Mouse (Mus musculus) liver, embryonic 14.5 days (tissue): ENCODE data around the gene Slc22a13. TPM values are rescaled to one million over a fixed set of nuclear protein-coding genes. Genes with fewer than 3 reads are reported as not detected.

Experiments
- ATAC-seq: fragments of 200-750 bp; cut with Nextera tagmentation; 2 replicates; pipeline ENCODE4 v1.8.0; 2017; ENCODE audit warnings: moderate number of reproducible peaks, mild to moderate bottlenecking, moderate library complexity; ENCODE audit not compliant: insufficient read depth
- DNase-seq, 3 experiments: peaks; one replicate each; pipeline ENCODE4 v3.0.0-alpha.2; 2012 to 2013; ENCODE audit warnings: low read depth in 3 of 3, low spot score in 3 of 3
- H3K27ac ChIP-seq: fragments of 300-500 bp; sonication (generic); 2 replicates; pipeline ENCODE4 v1.5.1; 2014; ENCODE audit warnings: moderate library complexity, mild to moderate bottlenecking, control low read depth, inconsistent platforms
- H3K27me3 ChIP-seq: fragments of 300-500 bp; sonication (generic); 2 replicates; pipeline ENCODE4 v1.6.1; 2014; ENCODE audit warnings: mild to moderate bottlenecking, low read length, moderate library complexity; ENCODE audit not compliant: control insufficient read depth, insufficient read depth
- H3K36me3 ChIP-seq: fragments of 300-500 bp; sonication (generic); replicated peaks from 2 replicates; pipeline ENCODE4 v1.6.1; 2014; ENCODE audit warnings: low read depth; ENCODE audit not compliant: control insufficient read depth, insufficient read depth
- H3K4me1 ChIP-seq, 2 experiments: fragments of 200-500 bp in 1 of 2; fragments of 300-500 bp in 1 of 2; sonication (generic) in 1 of 2; replicated peaks; 2 replicates each; pipeline ENCODE4 v1.6.1; 2012 to 2014; ENCODE audit warnings: antibody characterized with exemption in 1 of 2, inconsistent platforms in 1 of 2, low read length in 1 of 2; ENCODE audit not compliant: control insufficient read depth in 2 of 2, insufficient read depth in 2 of 2
- H3K4me2 ChIP-seq: fragments of 300-500 bp; sonication (generic); 2 replicates; pipeline ENCODE4 v1.6.1; 2014; ENCODE audit warnings: low read depth, mild to moderate bottlenecking, control low read depth, moderate library complexity
- H3K4me3 ChIP-seq, 2 experiments: fragments of 200-500 bp in 1 of 2; fragments of 300-500 bp in 1 of 2; sonication (generic) in 1 of 2; 2 replicates each; pipeline ENCODE4 v1.5.1; 2012 to 2014; ENCODE audit warnings: low read depth in 2 of 2, low read length in 2 of 2, mild to moderate bottlenecking in 2 of 2, control low read depth in 1 of 2, inconsistent platforms in 1 of 2, moderate library complexity in 1 of 2; ENCODE audit not compliant: insufficient read depth in 1 of 2
- H3K9ac ChIP-seq: fragments of 300-500 bp; sonication (generic); replicated peaks from 2 replicates; pipeline ENCODE4 v1.6.1; 2014; ENCODE audit warnings: mild to moderate bottlenecking, control low read depth, moderate library complexity
- H3K9me3 ChIP-seq: fragments of 300-500 bp; sonication (generic); 2 replicates; pipeline ENCODE4 v1.6.1; 2016; ENCODE audit warnings: low read length, mixed read lengths; ENCODE audit not compliant: control insufficient read depth
- CTCF ChIP-seq: IDR thresholded peaks from 2 replicates; pipeline ENCODE4 v1.5.1; 2016; ENCODE audit warnings: antibody characterized with exemption, low read depth, control low read depth
- EP300 ChIP-seq: IDR thresholded peaks from 2 replicates; pipeline ENCODE4 v1.6.1; 2016; ENCODE audit warnings: antibody characterized with exemption, low read depth
- WGBS: fragments of 180-500 bp; shearing (Covaris S2); extraction: QIAGEN DNeasy Blood & Tissue Kit; methylation state at CpG from one replicate; pipeline ENCODE4 v1.1.7; 2014; ENCODE audit not compliant: insufficient replicate concordance; 5-methylcytosine and 5-hydroxymethylcytosine counted together
- polyA plus RNA-seq, 2 experiments: library from polyadenylated mRNA; depleted of rRNA in 1 of 2; stranded (reverse) in 1 of 2; unstranded in 1 of 2; fragments of >200 nt; fragmentation: Nextera tagmentation in 1 of 2; extraction: Ambion mirVana in 1 of 2; gene quantifications; 2 replicates each; pipeline versions ENCODE4 v1.2.1 to v1.2.3; 2012 to 2014

The Slc22a13 gene
- polyA plus RNA-seq, 2 experiments = 0.02 TPM; not detected in 1

GRCm38 (mm10) chr9:119144696-119145095 is 64.2 kb downstream of the Slc22a13 start:
- 74% methylated on average over 8 of the region's 8 CpGs for WGBS
- no peak overlapping the region for H3K9ac ChIP-seq
- H3K36me3 ChIP-seq = no peaks in the 10 kb centered on the region
- ATAC-seq = no peak
- TF ChIP-seq CTCF (no peak), EP300 (no peak)
- H3K4me2 ChIP-seq = no peak overlapping the region
- H3K27ac ChIP-seq = no peak overlapping the region
- H3K4me1 ChIP-seq = no peaks in the 10 kb centered on the region
- no peak overlapping the region for H3K4me3 ChIP-seq
- no peaks in the 10 kb centered on the region for H3K27me3 ChIP-seq
- no peaks in the 10 kb centered on the region for H3K9me3 ChIP-seq
- DNase-seq = no peak

- Histone ChIP-seq H3K9me3 (no peaks in the 10 kb centered on the region), H3K27ac (no peak overlapping the region), H3K27me3 (no peaks in the 10 kb centered on the region), H3K4me1 (no peaks in the 10 kb centered on the region), H3K4me3 (no peak overlapping the region), H3K9ac (no peak overlapping the region), H3K4me2 (no peak overlapping the region), H3K36me3 (no peaks in the 10 kb centered on the region)
- 67% methylated on average over 9 of the region's 9 CpGs for WGBS
- TF ChIP-seq EP300 = no peak
- TF ChIP-seq CTCF = no peak
- no peak for DNase-seq
- ATAC-seq = no peak
Measured at GRCm38 (mm10) chr9:119143372-119143771, 65.5 kb downstream of the Slc22a13 start.

Other genes starting within 250 kb of the Slc22a13 start
- 9.7 and 10.4 TPM in 2 replicates for gene Vill, start 156.3 kb downstream of the Slc22a13 start, polyA plus RNA-seq (2012; rRNA removed)
- 7.4 and 8.4 TPM in 2 replicates for gene Vill, start 156.3 kb downstream of the Slc22a13 start, polyA plus RNA-seq (2014; fragmentation: Nextera tagmentation; extraction: Ambion mirVana)
- 0.97 and 1.1 TPM in 2 replicates for gene Plcd1, start 115.6 kb downstream of the Slc22a13 start, polyA plus RNA-seq (2012; rRNA removed)
- gene Plcd1, start 115.6 kb downstream of the Slc22a13 start, polyA plus RNA-seq (2014; fragmentation: Nextera tagmentation; extraction: Ambion mirVana) = 0.95 and 1.2 TPM in 2 replicates
- 0.04 and 0.06 TPM in 2 replicates for gene Dlec1, start 106.6 kb downstream of the Slc22a13 start, polyA plus RNA-seq (2012; rRNA removed)
- gene Dlec1, start 106.6 kb downstream of the Slc22a13 start, polyA plus RNA-seq (2014; fragmentation: Nextera tagmentation; extraction: Ambion mirVana) = 0.04 TPM in 1 of 2 replicates, not detected in the other
- 3.9 and 4.2 TPM in 2 replicates for gene Acaa1b, start 52.0 kb downstream of the Slc22a13 start, polyA plus RNA-seq (2012; rRNA removed)
- gene Acaa1b, start 52.0 kb downstream of the Slc22a13 start, polyA plus RNA-seq (2014; fragmentation: Nextera tagmentation; extraction: Ambion mirVana) = 6.7 and 7.0 TPM in 2 replicates
- not detected in 2 replicates for gene Gm47289, start 49.9 kb downstream of the Slc22a13 start, polyA plus RNA-seq (2012; rRNA removed)
- not detected in 2 replicates for gene Gm47289, start 49.9 kb downstream of the Slc22a13 start, polyA plus RNA-seq (2014; fragmentation: Nextera tagmentation; extraction: Ambion mirVana)
- 8.3 and 11.8 TPM in 2 replicates for gene Oxsr1, start 113.3 kb upstream of the Slc22a13 start, polyA plus RNA-seq (2012; rRNA removed)
- gene Oxsr1, start 113.3 kb upstream of the Slc22a13 start, polyA plus RNA-seq (2014; fragmentation: Nextera tagmentation; extraction: Ambion mirVana) = 4.9 and 6.3 TPM in 2 replicates
- gene Acaa1a, start 130.6 kb upstream of the Slc22a13 start, polyA plus RNA-seq (2012; rRNA removed) = 26.6 and 27.3 TPM in 2 replicates
- 28.4 and 30.6 TPM in 2 replicates for gene Acaa1a, start 130.6 kb upstream of the Slc22a13 start, polyA plus RNA-seq (2014; fragmentation: Nextera tagmentation; extraction: Ambion mirVana)
- gene Myd88, start 132.3 kb upstream of the Slc22a13 start, polyA plus RNA-seq (2012; rRNA removed) = 5.8 and 6.4 TPM in 2 replicates
- gene Myd88, start 132.3 kb upstream of the Slc22a13 start, polyA plus RNA-seq (2014; fragmentation: Nextera tagmentation; extraction: Ambion mirVana) = 15.0 and 15.8 TPM in 2 replicates
- gene Xylb, start 148.3 kb upstream of the Slc22a13 start, polyA plus RNA-seq (2012; rRNA removed) = 3.3 and 4.8 TPM in 2 replicates
- 2.4 and 4.2 TPM in 2 replicates for gene Xylb, start 148.3 kb upstream of the Slc22a13 start, polyA plus RNA-seq (2014; fragmentation: Nextera tagmentation; extraction: Ambion mirVana)
- not detected in 2 replicates for gene Slc22a14, start 156.5 kb upstream of the Slc22a13 start, polyA plus RNA-seq (2012; rRNA removed)
- not detected in 2 replicates for gene Slc22a14, start 156.5 kb upstream of the Slc22a13 start, polyA plus RNA-seq (2014; fragmentation: Nextera tagmentation; extraction: Ambion mirVana)
- 0.62 and 0.69 TPM in 2 replicates for gene Acvr2b, start 193.0 kb upstream of the Slc22a13 start, polyA plus RNA-seq (2012; rRNA removed)
- 1.5 and 2.3 TPM in 2 replicates for gene Acvr2b, start 193.0 kb upstream of the Slc22a13 start, polyA plus RNA-seq (2014; fragmentation: Nextera tagmentation; extraction: Ambion mirVana)
- gene Exog, start 235.8 kb upstream of the Slc22a13 start, polyA plus RNA-seq (2012; rRNA removed) = 1.5 and 2.4 TPM in 2 replicates
- 5.7 and 6.0 TPM in 2 replicates for gene Exog, start 235.8 kb upstream of the Slc22a13 start, polyA plus RNA-seq (2014; fragmentation: Nextera tagmentation; extraction: Ambion mirVana)